Mouse (Mus musculus): ENCODE measurements around the gene Cttnbp2. TPM values are rescaled to one million over a fixed set of nuclear protein-coding genes. Genes with fewer than 3 reads are reported as not detected.

Cttnbp2 gene
- polyA plus RNA-seq, 1 experiment: 3.1 TPM

- Histone ChIP-seq H3K27ac (ENCODE audit: insufficient read depth, low read length) (no peak overlapping the region), H3K4me1 (ENCODE audit: control insufficient read depth, insufficient read depth, low read length) (no peaks in the 10 kb centered on the region), H3K4me3 (ENCODE audit: insufficient read depth, low read length) (no peak overlapping the region)
- TF ChIP-seq CTCF (IDR thresholded peaks at IDR 0.05; ENCODE audit: borderline replicate concordance, insufficient read depth, low read length): no peak
- no peak for TF ChIP-seq POLR2A (IDR thresholded peaks at IDR 0.05; ENCODE audit: low read depth, low read length)
These were observed 90.3 kb downstream of the Cttnbp2 start for GRCm38 (mm10) chr6:18424367-18424766.

- no peak overlapping the region for H3K4me3 ChIP-seq (ENCODE audit: insufficient read depth, low read length)
- no peak overlapping the region for H3K27ac ChIP-seq (ENCODE audit: insufficient read depth, low read length)
- TF ChIP-seq POLR2A (IDR thresholded peaks at IDR 0.05; ENCODE audit: low read depth, low read length) (no peak), CTCF (IDR thresholded peaks at IDR 0.05; ENCODE audit: borderline replicate concordance, insufficient read depth, low read length) (no peak)
- H3K4me1 ChIP-seq (ENCODE audit: control insufficient read depth, insufficient read depth, low read length): no peaks in the 10 kb centered on the region
These were observed 91.5 kb downstream of the Cttnbp2 start for GRCm38 (mm10) chr6:18423112-18423511.

GRCm38 (mm10) chr6:18421561-18421960, 93.1 kb downstream of the Cttnbp2 start:
- Histone ChIP-seq H3K4me3 (ENCODE audit: insufficient read depth, low read length) (no peak overlapping the region), H3K27ac (ENCODE audit: insufficient read depth, low read length) (no peak overlapping the region), H3K4me1 (ENCODE audit: control insufficient read depth, insufficient read depth, low read length) (no peaks in the 10 kb centered on the region)
- TF ChIP-seq CTCF (IDR thresholded peaks at IDR 0.05; ENCODE audit: borderline replicate concordance, insufficient read depth, low read length): no peak
- TF ChIP-seq POLR2A (IDR thresholded peaks at IDR 0.05; ENCODE audit: low read depth, low read length): no peak

- Histone ChIP-seq H3K4me1 (ENCODE audit: control insufficient read depth, insufficient read depth, low read length) (no peaks in the 10 kb centered on the region), H3K4me3 (ENCODE audit: insufficient read depth, low read length) (no peak overlapping the region), H3K27ac (ENCODE audit: insufficient read depth, low read length) (no peak overlapping the region)
- no peak for TF ChIP-seq CTCF (IDR thresholded peaks at IDR 0.05; ENCODE audit: borderline replicate concordance, insufficient read depth, low read length)
- no peak for TF ChIP-seq POLR2A (IDR thresholded peaks at IDR 0.05; ENCODE audit: low read depth, low read length)
These were observed 94.0 kb downstream of the Cttnbp2 start for GRCm38 (mm10) chr6:18420660-18421059.

GRCm38 (mm10) chr6:18417866-18418454, 96.7 kb downstream of the Cttnbp2 start:
- H3K4me1 ChIP-seq (ENCODE audit: control insufficient read depth, insufficient read depth, low read length): no peaks in the 10 kb centered on the region
- H3K27ac ChIP-seq (ENCODE audit: insufficient read depth, low read length): no peak overlapping the region
- no peak for TF ChIP-seq POLR2A (IDR thresholded peaks at IDR 0.05; ENCODE audit: low read depth, low read length)
- no peak for TF ChIP-seq CTCF (IDR thresholded peaks at IDR 0.05; ENCODE audit: borderline replicate concordance, insufficient read depth, low read length)
- H3K4me3 ChIP-seq (ENCODE audit: insufficient read depth, low read length): no peak overlapping the region

GRCm38 (mm10) chr6:18415961-18416360, 98.7 kb downstream of the Cttnbp2 start:
- no peak overlapping the region for H3K27ac ChIP-seq (ENCODE audit: insufficient read depth, low read length)
- TF ChIP-seq CTCF (IDR thresholded peaks at IDR 0.05; ENCODE audit: borderline replicate concordance, insufficient read depth, low read length): no peak
- TF ChIP-seq POLR2A (IDR thresholded peaks at IDR 0.05; ENCODE audit: low read depth, low read length): no peak

GRCm38 (mm10) chr6:18411505-18412225, 103.0 kb downstream of the Cttnbp2 start:
- no peak overlapping the region for H3K27ac ChIP-seq (ENCODE audit: insufficient read depth, low read length)
- no peak for TF ChIP-seq CTCF (IDR thresholded peaks at IDR 0.05; ENCODE audit: borderline replicate concordance, insufficient read depth, low read length)
- TF ChIP-seq POLR2A (IDR thresholded peaks at IDR 0.05; ENCODE audit: low read depth, low read length): no peak
- no peak overlapping the region for H3K4me3 ChIP-seq (ENCODE audit: insufficient read depth, low read length)
- no peaks in the 10 kb centered on the region for H3K4me1 ChIP-seq (ENCODE audit: control insufficient read depth, insufficient read depth, low read length)

More at GRCm38 (mm10) chr6:18415961-18416360, 98.7 kb downstream of the Cttnbp2 start:
- no peak overlapping the region for H3K4me3 ChIP-seq (ENCODE audit: insufficient read depth, low read length)
- no peaks in the 10 kb centered on the region for H3K4me1 ChIP-seq (ENCODE audit: control insufficient read depth, insufficient read depth, low read length)

- no peaks in the 10 kb centered on the region for H3K4me1 ChIP-seq (ENCODE audit: control insufficient read depth, insufficient read depth, low read length)
- H3K4me3 ChIP-seq (ENCODE audit: insufficient read depth, low read length): no peak overlapping the region
- no peak overlapping the region for H3K27ac ChIP-seq (ENCODE audit: insufficient read depth, low read length)
- TF ChIP-seq CTCF (IDR thresholded peaks at IDR 0.05; ENCODE audit: borderline replicate concordance, insufficient read depth, low read length): no peak
- no peak for TF ChIP-seq POLR2A (IDR thresholded peaks at IDR 0.05; ENCODE audit: low read depth, low read length)
These were observed 106.2 kb downstream of the Cttnbp2 start for GRCm38 (mm10) chr6:18408445-18408844.

- H3K4me3 ChIP-seq (ENCODE audit: insufficient read depth, low read length): no peak overlapping the region
- TF ChIP-seq POLR2A (IDR thresholded peaks at IDR 0.05; ENCODE audit: low read depth, low read length) (no peak), CTCF (IDR thresholded peaks at IDR 0.05; ENCODE audit: borderline replicate concordance, insufficient read depth, low read length) (no peak)
These were observed 113.5 kb downstream of the Cttnbp2 start for GRCm38 (mm10) chr6:18401066-18401674.

GRCm38 (mm10) chr6:18381380-18381779, 133.3 kb downstream of the Cttnbp2 start:
- no peak overlapping the region for H3K4me3 ChIP-seq (ENCODE audit: insufficient read depth, low read length)
- TF ChIP-seq CTCF (IDR thresholded peaks at IDR 0.05; ENCODE audit: borderline replicate concordance, insufficient read depth, low read length): no peak
- TF ChIP-seq POLR2A (IDR thresholded peaks at IDR 0.05; ENCODE audit: low read depth, low read length): no peak
- no peaks in the 10 kb centered on the region for H3K4me1 ChIP-seq (ENCODE audit: control insufficient read depth, insufficient read depth, low read length)
- H3K27ac ChIP-seq (ENCODE audit: insufficient read depth, low read length): no peak overlapping the region

More at GRCm38 (mm10) chr6:18401066-18401674, 113.5 kb downstream of the Cttnbp2 start:
- Histone ChIP-seq H3K4me1 (ENCODE audit: control insufficient read depth, insufficient read depth, low read length) (no peaks in the 10 kb centered on the region), H3K27ac (ENCODE audit: insufficient read depth, low read length) (no peak overlapping the region)
